Mouse (Mus musculus): ENCODE measurements around the gene Auts2. TPM values are rescaled to one million over a fixed set of nuclear protein-coding genes. Genes with fewer than 3 reads are reported as not detected.

Gene Auts2
- total RNA-seq, 2 experiments from 2014 or later: 117 to 146 TPM

DNA sequence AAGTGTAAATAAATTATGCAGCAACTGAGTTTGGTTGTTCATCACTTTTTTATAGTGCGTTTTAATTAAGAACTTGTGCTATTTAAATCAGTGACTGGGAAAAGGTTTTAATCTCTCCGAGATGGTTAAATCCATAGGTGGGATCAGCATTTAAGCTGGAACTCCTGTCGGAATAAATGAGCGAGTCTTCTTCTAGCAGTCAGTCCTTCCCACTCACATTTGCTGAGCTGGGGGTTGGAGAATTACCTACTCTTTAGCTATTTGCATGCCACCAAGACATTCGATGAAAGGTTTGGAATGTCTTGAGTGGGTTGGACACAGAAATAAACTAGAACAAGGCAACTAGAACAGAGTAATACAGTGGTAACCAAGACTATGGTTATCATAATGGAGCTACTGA is 45.1 kb downstream of the Auts2 start:
- intact Hi-C loops (cut with DNase I): no loop called here
- H3K27ac ChIP-seq: no peak overlapping the region
- H3K4me3 ChIP-seq: no peak overlapping the region
- TF ChIP-seq CTCF (IDR thresholded peaks at IDR 0.05): no peak
- DNase-seq (ENCODE audit: extremely low spot score in 1 of 2, low spot score in 2 of 2): no peak

DNA sequence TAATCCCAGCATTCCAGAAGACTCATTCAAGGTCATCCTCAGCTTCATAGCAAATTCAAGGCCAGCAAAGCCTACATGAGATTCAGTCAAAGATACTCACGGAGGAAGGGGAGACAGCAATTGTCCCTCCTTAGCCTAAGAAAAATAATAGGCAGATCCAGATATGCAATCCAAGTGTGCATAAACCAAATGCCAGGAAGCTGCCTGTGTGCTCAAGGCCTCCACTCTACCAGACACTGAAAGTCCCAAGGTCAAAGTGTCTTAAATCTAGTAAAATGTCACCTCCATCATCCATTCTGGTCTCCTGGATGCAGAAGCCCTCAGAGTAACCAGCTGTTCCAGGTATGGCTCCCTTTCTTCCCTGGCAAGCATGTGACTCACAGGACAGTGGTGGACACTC is 50.4 kb downstream of the Auts2 start:
- TF ChIP-seq CTCF (IDR thresholded peaks at IDR 0.05): no peak
- intact Hi-C loops (cut with DNase I): no loop called here
- DNase-seq (ENCODE audit: extremely low spot score in 1 of 2, low spot score in 2 of 2): no peak
- no peak overlapping the region for H3K27ac ChIP-seq
- no peak overlapping the region for H3K4me3 ChIP-seq

DNA sequence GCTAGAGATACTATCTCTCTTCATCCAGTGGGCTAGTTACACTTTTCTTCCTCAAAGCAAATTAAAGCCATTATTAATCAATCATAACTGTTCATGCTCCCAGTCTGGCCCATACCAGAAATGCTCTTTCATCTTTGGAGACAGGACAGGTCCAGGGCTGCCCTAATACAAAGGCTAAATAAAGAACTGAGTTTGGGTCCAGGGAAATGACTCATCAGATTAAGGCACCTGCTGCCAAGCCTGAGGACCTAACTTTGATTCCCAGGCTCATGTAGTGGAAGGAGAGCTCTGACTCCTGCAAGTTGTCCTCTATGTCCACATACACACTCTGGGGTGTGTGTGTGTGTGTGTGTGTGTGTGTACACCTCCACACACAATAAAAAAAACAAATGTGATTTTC is 51.1 kb downstream of the Auts2 start:
- Histone ChIP-seq H3K4me3 (no peak overlapping the region), H3K27ac (no peak overlapping the region)
- DNase-seq (ENCODE audit: extremely low spot score in 1 of 2, low spot score in 2 of 2): no peak
- TF ChIP-seq CTCF (IDR thresholded peaks at IDR 0.05): no peak
- intact Hi-C loops (cut with DNase I): no loop called here

DNA sequence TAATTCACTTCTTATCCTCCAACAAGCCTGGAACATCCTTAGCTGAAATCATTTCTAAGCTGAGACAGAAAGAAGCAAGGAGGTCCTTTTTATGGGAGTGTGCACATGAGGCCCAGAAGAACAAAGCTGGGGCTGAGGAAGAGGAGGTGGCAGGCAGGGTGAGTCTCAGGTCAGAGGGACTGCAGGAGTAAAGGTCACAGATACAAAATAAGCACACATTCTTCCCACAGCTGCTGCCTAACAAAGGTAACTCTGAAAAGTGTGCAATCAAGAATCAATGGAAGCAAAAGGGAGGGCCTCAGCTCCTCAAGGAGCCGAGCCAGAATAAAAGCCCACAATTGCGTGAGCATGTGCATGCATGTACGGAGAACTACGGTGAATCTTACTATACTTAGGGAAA is 51.6 kb downstream of the Auts2 start:
- Histone ChIP-seq H3K4me3 (no peak overlapping the region), H3K27ac (no peak overlapping the region)
- no peak for DNase-seq (ENCODE audit: extremely low spot score in 1 of 2, low spot score in 2 of 2)
- TF ChIP-seq CTCF (IDR thresholded peaks at IDR 0.05): no peak
- intact Hi-C loops (cut with DNase I): no loop called here

DNA sequence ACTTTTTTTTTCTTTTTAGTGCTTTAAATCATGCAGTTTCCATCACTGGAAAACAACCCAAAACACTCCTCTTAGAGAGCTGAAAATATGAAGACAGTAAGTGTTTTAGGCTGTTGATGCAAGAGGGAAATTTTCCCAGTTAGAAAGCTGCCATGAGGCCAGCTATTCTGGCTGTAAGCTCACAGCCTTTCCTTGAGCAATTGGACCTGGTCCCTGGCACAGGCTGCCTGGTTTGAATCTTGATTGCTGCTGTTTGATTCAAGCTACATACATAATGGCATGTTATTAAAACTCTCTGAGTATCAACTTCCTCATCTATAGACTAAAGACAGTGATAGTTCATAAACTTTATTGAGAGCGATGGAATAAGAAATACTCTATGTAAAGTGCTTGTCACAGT is 52.8 kb downstream of the Auts2 start:
- H3K4me3 ChIP-seq: no peak overlapping the region
- DNase-seq (ENCODE audit: extremely low spot score in 1 of 2, low spot score in 2 of 2): no peak
- no peak for TF ChIP-seq CTCF (IDR thresholded peaks at IDR 0.05)
- intact Hi-C loops (cut with DNase I): no loop called here
- H3K27ac ChIP-seq: no peak overlapping the region

DNA sequence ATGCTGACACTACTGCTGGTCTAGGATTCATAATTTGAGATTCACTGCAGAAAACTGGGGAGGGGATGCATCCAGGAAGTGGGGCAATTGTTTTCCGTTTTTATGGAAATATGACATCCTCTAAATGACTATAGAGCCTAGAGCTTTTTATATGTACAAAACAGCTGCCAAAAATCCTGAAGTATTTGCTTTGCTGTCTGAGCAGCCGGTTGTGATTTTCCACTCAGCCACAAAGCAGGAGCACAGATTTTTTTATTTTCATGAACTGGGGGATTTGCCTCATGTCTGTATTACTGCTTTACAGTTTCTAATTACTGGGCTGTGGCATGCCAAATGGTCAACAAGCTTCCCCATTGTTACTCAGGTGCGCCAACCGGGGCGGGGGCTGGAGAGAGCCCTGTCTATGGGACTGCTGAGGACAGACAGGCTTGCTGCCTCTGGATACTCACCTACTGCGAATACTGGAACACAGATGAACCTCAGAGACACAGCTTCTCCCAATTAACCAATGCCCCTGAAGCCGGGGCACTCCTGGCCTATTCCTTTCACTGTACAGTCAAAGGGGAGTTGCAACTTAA is 53.3 kb downstream of the Auts2 start:
- no peak for TF ChIP-seq CTCF (IDR thresholded peaks at IDR 0.05)
- intact Hi-C loops (cut with DNase I): no loop called here
- no peak for DNase-seq (ENCODE audit: extremely low spot score in 1 of 2, low spot score in 2 of 2)
- Histone ChIP-seq H3K4me3 (no peak overlapping the region), H3K27ac (no peak overlapping the region)

DNA sequence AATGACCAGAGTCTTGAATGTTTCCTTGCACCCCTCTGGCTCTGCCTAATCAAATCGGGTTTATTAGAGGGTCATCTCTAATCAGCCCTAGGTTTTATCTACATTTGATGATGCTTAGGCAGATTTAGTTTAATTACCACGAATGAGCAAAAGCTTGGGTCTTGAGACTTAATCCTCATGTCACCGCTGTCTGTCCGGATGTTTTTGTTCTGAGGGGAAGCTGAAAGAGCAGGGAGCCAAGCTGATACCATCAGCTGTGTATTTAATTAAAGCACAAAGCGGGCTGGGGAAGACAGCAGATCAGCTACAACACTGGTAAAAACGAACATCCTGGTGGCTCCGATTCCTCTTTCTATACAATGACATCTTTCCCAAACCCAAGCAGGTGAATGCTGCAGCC is 56.3 kb downstream of the Auts2 start:
- intact Hi-C loops (cut with DNase I): no loop called here
- H3K4me3 ChIP-seq: no peak overlapping the region

DNA sequence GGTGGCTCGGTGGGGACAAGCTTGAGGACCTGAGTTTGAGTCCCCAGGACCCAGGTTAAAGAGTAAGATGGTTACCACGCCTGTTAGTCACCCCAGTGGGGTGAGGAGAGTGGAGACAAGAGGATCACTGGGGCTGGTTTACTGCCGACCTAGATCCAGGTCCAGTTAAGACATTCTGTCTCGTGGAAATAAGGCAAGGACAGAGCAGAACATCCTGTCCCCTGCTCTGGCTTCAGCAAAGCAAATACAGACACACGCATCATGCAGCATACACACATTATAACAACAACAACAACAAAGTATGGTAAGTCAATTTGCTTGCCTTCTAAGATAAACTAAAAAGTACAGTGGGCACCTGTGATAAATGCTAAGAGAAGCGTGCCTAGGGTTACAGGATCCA is 57.1 kb downstream of the Auts2 start:
- Histone ChIP-seq H3K4me3 (no peak overlapping the region), H3K27ac (no peak overlapping the region)
- no peak for TF ChIP-seq CTCF (IDR thresholded peaks at IDR 0.05)
- intact Hi-C loops (cut with DNase I): no loop called here
- no peak for DNase-seq (ENCODE audit: extremely low spot score in 1 of 2, low spot score in 2 of 2)

More for the DNA sequence above, 56.3 kb downstream of the Auts2 start:
- H3K27ac ChIP-seq: no peak overlapping the region
- no peak for TF ChIP-seq CTCF (IDR thresholded peaks at IDR 0.05)
- no peak for DNase-seq (ENCODE audit: extremely low spot score in 1 of 2, low spot score in 2 of 2)

DNA sequence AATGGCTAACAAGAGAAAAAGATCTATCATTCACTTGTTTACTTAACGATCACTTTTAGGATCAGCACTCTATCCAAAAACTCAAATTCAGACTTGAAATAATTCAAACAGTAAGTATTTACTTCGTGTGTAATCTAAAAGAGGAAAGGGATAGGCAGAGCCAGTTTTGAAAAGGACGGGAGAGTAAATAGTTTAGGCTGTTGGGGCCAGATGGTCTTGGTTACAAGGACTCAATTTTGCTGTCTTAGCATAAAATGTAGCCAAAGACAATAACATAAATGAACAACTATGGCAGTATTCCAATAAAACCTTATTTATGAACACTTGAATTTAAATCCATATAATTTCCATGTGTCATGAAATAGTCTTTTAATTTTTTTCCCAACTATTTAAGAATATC is 57.7 kb downstream of the Auts2 start:
- Histone ChIP-seq H3K4me3 (no peak overlapping the region), H3K27ac (no peak overlapping the region)
- intact Hi-C loops (cut with DNase I): no loop called here
- TF ChIP-seq CTCF (IDR thresholded peaks at IDR 0.05): no peak
- DNase-seq (ENCODE audit: extremely low spot score in 1 of 2, low spot score in 2 of 2): no peak

DNA sequence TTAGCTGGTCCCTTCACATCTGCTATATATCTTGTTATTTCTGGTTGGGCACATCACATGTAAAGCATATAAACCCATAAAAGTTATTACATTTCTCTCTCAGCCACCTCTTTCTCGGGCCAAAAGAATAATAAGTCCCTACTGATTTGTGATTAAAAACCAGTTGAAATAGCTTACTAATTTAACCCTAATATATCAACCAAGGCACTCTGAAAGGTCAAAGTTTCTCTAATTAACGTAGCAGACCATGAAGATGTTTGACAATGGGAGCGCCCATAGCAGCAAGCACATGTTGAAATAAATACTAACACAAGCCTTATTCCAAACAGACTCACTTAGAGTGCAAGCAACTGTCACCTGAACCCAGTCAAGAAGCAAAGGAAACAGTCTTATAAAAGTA is 61.7 kb downstream of the Auts2 start:
- TF ChIP-seq CTCF (IDR thresholded peaks at IDR 0.05): no peak
- intact Hi-C loops (cut with DNase I): no loop called here
- DNase-seq (ENCODE audit: extremely low spot score in 1 of 2, low spot score in 2 of 2): no peak

DNA sequence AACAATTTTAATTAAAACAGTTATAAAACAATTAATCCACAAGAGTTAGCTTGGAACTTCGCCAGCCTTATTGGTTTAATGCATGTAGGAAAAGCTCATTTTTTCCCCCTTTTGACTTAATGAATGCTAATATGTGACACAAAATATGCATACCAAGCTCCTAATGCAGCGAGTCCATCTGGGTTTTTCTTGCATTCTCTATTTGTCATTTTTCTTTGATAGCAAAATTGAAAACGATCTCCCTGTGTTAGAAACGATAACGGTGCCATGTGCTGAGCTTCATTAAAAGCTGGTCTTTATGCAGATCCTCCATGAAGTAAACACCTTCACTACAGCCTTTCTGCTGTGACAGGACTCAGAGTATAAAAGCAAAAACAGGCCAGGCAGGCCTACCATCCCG is 62.7 kb downstream of the Auts2 start:
- Histone ChIP-seq H3K4me3 (no peak overlapping the region), H3K27ac (no peak overlapping the region)
- TF ChIP-seq CTCF (IDR thresholded peaks at IDR 0.05): no peak
- intact Hi-C loops (cut with DNase I): no loop called here
- no peak for DNase-seq (ENCODE audit: extremely low spot score in 1 of 2, low spot score in 2 of 2)

More for the DNA sequence above, 61.7 kb downstream of the Auts2 start:
- Histone ChIP-seq H3K4me3 (no peak overlapping the region), H3K27ac (no peak overlapping the region)

DNA sequence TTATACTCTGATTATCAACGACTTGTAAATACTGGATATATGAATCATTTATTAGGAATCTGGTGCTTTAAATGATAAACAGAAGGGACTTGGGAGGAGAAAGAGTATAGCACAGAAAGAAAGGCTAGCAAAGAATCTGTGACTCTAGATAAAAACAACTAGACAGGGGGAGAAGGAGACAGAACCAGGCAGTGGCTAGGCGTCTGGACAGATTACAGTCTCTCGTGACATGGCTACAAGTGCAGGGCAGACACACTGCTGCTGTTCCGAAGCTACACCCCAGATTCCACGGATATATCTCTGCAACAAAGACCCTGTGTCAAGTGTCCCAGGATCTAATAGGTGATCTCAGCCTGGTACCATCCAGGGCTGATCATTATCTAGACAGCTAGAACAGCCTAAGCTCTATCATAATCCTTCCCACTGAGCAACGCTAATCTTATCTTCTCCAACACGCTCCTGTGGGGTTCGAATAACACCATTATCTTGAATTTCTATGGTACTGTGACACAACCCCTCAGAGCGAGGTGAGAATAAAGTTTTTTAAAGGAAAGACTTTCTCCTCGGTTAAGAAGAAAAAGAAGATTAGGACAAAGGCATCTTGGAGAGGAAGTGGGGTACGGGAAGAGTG is 63.8 kb downstream of the Auts2 start:
- no peak overlapping the region for H3K27ac ChIP-seq
- TF ChIP-seq CTCF (IDR thresholded peaks at IDR 0.05): no peak
- no peak for DNase-seq (ENCODE audit: extremely low spot score in 1 of 2, low spot score in 2 of 2)
- no peak overlapping the region for H3K4me3 ChIP-seq
- intact Hi-C loops (cut with DNase I): no loop called here

DNA sequence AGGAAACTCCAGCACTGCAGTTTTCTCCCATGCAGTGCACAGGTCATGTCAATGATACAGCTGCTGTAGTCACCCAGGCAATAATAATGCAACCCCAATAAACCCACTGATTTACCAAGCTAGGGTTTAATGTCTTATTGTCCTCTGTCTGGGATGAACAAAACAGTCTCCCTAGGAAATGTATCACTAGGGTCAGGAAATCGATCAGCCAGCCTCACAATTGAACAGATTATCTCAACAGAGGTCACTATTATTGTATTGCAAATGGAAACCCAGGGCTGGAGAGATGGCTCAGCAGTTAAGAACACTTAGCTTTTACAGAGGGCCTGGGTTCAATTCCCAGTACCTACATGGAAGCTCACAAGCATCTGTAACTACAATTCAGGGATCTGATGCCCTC is 65.6 kb downstream of the Auts2 start:
- H3K27ac ChIP-seq: no peak overlapping the region
- no peak for DNase-seq (ENCODE audit: extremely low spot score in 1 of 2, low spot score in 2 of 2)
- TF ChIP-seq CTCF (IDR thresholded peaks at IDR 0.05): no peak
- no peak overlapping the region for H3K4me3 ChIP-seq
- intact Hi-C loops (cut with DNase I): no loop called here

All from left cerebral cortex, adult 2 months (tissue).